Mouse (Mus musculus): ENCODE results near the gene Sf3b6. TPM values are rescaled to one million over a fixed set of nuclear protein-coding genes. Genes with fewer than 3 reads are reported as not detected.
"Not testable (repeated sequence)": the region's sequence is repeated elsewhere in the genome, so short reads cannot be mapped to it uniquely, and the experiment has no call there.

The Sf3b6 gene
- 10 to 100 TPM; 89.4 to 91.4 TPM for total RNA-seq (2021)
- long read RNA-seq, experiment 1, transcript Sf3b6-201 (4 exons, 1,180 nt): major isoform, 36 of 42 reads
- long read RNA-seq, experiment 1, partial matches to known transcripts: 2 of 42 reads
- long read RNA-seq, experiment 1, other reads (novel, unspliced or antisense): 2 of 42 reads
- long read RNA-seq, experiment 2, transcript Sf3b6-201 (4 exons, 1,180 nt): major isoform, 45 of 52 reads
- long read RNA-seq, experiment 2, partial matches to known transcripts: 0 of 52 reads
- long read RNA-seq, experiment 2, other reads (novel, unspliced or antisense): 6 of 52 reads

DNA sequence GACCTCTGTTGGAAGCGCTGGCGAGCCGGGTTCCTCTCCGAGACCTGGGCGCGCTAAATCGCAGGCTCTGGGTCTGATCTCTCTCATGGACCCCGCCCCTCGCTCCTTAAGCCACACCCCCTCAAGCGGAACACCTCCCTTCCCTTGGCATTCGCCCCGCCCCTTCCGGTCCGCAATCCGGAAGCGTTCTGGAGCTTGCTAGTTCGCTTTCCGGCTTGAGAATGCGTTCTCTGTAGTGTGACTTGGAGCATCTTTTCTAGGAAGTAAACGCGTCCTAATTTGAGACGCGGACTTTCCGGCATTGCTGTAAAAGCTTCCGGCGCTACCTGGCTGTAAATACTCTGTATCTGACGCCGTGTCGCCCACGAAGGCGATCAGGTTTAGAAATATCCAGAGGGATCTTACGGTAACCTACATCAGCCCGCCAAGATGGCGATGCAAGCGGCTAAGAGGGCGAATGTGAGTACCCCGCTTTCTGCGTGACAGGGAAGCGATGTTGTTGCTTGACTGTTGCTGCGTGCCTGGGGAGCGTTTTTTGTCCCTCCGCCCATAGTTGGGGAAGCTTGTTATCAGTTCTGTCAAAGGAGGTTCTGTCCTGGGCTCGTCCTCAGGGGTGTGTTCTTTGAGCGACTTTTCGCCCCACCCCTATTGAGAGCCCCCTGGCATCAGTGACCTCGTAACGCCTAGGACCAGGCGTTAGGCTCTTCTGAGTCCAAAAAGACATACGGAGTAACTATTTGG, at the start of gene Sf3b6:
Sf3b6 (plus strand) TSS at position 184 of the 741 bp plus-strand sequence.
- peak within 1 kb of the TSS; percentile 99 for H3K4me3 ChIP-seq
- TF ChIP-seq CTCF (conservative IDR thresholded peaks at IDR 0.05): 0 out of 2 replicates have a peak, but pooled peaks have one; percentile 4
- peak; percentile 98 to 99 for DNase-seq (ENCODE audit: low spot score in 2 of 2)
- H3K27ac ChIP-seq: peak within 1 kb of the TSS; percentile 89

DNA sequence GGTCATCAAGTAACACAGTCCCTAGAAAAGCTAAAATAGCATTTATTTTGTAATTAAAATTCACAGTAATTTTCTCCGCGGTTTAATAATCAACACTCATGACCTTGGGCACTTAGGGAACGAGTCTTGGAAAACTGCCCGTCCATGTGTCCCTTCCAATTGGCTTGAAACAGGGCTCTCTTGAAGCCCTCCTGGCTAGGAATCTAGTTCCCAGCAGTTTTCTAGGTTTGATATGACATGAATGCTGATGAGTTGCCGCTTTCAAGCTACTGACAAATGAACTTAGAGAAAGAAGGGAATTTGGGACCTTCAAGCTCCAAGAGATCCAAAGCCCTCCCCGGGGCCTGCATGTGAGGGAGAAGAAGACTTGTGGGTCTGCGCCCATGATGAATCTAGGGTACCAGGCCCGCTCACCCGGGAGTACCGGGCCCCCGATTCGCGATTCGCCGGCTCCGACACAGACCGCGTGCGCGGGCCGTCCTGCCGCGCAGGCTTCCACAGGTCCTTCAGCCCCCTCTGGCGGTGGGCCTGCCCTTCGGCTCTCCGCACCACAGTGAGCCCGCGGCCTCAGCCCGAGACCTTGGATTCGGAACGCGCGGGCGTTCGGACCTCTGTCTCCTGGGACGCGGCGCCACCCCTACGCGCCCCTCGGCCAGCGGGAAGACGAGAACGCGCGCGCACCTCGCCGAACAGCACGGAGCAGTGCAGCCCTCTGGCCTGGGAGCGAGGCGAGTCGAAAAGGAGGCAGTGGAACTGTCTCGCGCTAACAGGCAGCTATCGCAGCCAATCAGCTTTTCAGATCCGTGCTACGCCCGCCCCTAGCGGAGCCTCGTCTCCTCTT, 48.6 kb upstream of the Sf3b6 start, which contains the start of the genes Pfn4 and Fam228b:
Pfn4 (plus strand) TSS at position 531 of the 841 bp plus-strand sequence.
Fam228b (minus strand) TSS at position 776 of the 841 bp plus-strand sequence.
- peak within 1 kb of the TSS; percentile 99 for H3K27ac ChIP-seq
- peak; percentile 96 for TF ChIP-seq CTCF (conservative IDR thresholded peaks at IDR 0.05)
- peak; percentile 96 to 98 for DNase-seq (ENCODE audit: low spot score in 2 of 2)
- H3K4me3 ChIP-seq: peak within 1 kb of the TSS; percentile 85

DNA sequence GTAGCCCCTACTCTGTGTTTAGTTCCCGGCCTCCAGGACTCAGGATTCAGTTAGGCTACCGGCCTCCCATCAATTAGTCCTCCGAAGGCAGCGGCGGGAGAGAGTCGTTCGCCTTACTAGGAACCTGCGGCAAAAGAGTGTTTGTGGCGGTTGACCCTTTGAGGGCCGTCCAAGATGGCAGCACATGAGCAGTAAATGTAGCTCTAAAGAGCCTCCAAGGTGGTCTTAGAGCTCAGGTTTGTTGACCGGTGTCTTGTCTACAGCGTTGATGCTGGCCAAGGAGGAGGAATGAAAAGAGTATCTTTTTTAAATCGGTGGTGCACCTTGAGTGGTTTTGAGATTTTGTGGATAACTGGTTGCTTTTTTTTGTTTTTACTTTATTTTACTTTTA, 48.0 kb upstream of the Sf3b6 start:
- peak overlapping the region; percentile 99 for H3K27ac ChIP-seq
- TF ChIP-seq CTCF (conservative IDR thresholded peaks at IDR 0.05): no peak
- no peak for DNase-seq (ENCODE audit: low spot score in 2 of 2)
- H3K4me3 ChIP-seq: peak overlapping the region; percentile 85

DNA sequence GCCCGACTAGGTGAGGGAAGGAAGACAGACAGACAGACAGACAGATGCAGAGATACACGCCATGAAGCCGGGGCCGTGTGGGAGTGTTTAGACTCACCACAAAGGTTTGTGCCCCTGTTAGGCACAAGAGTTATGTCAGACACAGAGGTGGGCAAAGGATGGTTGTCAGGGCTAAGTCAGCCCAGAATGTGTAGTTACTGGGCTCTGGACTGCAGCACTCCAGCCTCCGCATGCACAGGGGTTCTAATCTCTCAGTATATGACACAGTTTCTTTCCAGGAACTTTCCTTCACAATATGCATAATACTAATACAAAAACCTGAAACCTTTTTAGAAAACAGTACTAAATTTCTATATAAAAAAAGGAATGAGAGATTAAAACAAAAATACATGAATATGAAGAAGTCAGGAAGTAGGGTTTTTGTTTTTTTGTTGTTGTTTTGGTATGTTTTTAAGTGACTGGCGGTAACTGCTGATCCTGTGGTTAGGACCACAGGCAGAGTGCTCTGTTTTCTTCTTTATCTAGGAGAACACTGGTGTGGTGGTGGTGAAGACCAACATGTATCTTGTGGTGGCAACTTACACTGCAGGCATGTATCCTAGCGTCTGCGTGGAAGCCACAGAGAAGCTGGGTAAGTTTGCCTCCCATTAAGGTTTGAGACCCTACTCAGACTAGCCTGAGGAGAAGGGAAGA, 42.3 kb upstream of the Sf3b6 start:
- no peak for DNase-seq (ENCODE audit: low spot score in 2 of 2)
- no peak overlapping the region for H3K4me3 ChIP-seq
- TF ChIP-seq CTCF (conservative IDR thresholded peaks at IDR 0.05): no peak
- no peak overlapping the region for H3K27ac ChIP-seq

DNA sequence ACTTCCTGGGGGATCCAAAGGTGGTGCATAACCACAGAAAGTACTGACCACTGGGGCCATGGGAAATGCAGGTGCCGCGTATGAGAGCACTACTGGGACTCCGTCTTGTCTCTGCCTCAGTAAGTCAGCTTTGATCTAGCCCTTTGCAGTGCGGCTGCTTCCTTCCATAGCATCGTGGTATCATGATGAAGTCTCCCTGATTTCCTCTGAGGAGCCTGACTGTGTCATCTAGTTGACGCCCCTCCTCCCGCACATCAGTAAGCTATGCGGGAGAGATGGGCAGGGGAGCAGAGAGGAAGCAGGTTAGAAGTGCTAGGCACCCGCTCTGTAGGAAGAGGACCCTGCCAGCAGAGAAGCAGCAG, 41.8 kb upstream of the Sf3b6 start:
- no peak for TF ChIP-seq CTCF (conservative IDR thresholded peaks at IDR 0.05)

DNA sequence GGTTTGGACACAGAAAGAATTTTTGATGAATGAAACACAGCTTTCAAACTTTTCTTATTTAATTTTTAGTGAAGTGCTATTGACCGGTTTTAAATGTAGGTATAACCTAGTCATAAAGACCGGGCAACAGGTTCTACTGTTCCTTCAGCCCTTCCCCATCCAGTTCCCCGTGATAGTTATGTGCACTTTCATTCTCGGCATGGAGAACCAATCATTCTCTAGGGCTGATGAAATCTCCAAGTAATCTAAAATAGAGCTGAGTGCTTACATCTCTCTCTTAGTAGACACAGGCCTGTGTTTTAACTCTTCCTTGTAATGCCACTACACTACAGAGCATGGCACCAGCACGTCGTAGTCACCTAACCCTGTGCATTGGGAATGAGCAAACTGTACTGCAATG, 39.6 kb upstream of the Sf3b6 start:
- no peak for DNase-seq (ENCODE audit: low spot score in 2 of 2)
- H3K27ac ChIP-seq: no peak overlapping the region
- no peak for TF ChIP-seq CTCF (conservative IDR thresholded peaks at IDR 0.05)
- no peak overlapping the region for H3K4me3 ChIP-seq

More for the DNA sequence above, 41.8 kb upstream of the Sf3b6 start:
- DNase-seq (ENCODE audit: low spot score in 2 of 2): no peak
- no peak overlapping the region for H3K27ac ChIP-seq
- no peak overlapping the region for H3K4me3 ChIP-seq

DNA sequence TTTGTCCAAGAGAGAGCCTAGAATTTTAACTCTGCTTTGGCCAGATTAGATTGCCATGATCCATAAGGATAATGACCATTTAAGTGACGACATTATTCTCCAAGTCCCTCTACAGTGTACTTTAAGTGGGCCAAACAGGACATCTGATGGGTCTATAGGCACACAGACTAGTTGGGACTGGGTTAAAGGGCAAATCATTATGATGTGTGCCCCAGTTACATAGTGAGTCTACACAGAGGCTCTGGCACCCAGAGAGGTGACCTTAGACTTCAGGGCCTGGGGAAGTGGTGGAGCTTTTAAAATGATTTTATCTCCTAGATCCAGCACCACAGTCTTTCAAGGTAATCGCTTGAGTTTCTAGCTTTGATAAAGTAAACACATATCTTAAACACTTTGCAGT, 37.1 kb upstream of the Sf3b6 start:
- Histone ChIP-seq H3K27ac (no peak overlapping the region), H3K4me3 (no peak overlapping the region)
- no peak for TF ChIP-seq CTCF (conservative IDR thresholded peaks at IDR 0.05)
- no peak for DNase-seq (ENCODE audit: low spot score in 2 of 2)

DNA sequence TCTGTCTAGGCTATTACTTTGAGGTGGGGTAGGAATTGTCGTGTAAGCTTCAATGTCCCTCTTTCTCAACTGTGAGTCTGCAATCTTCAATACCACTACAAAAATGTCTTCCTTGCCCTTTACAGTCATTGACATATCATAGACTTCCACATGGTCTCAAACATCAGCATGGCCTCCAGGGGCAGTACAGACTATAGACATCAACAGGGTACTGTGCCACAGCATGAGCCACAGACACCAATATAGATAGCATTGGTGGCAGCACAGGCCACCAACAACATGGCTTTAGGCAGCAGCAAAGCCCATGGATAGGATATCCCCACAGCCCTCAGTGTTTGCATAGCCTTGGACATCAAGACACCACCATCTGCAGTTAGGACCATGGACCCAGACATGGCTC, 36.1 kb upstream of the Sf3b6 start:
- DNase-seq (ENCODE audit: low spot score in 2 of 2): no peak
- Histone ChIP-seq H3K27ac (no peak overlapping the region), H3K4me3 (no peak overlapping the region)
- 0 out of 2 replicates have a peak, but pooled peaks have one; percentile 9 for TF ChIP-seq CTCF (conservative IDR thresholded peaks at IDR 0.05)

DNA sequence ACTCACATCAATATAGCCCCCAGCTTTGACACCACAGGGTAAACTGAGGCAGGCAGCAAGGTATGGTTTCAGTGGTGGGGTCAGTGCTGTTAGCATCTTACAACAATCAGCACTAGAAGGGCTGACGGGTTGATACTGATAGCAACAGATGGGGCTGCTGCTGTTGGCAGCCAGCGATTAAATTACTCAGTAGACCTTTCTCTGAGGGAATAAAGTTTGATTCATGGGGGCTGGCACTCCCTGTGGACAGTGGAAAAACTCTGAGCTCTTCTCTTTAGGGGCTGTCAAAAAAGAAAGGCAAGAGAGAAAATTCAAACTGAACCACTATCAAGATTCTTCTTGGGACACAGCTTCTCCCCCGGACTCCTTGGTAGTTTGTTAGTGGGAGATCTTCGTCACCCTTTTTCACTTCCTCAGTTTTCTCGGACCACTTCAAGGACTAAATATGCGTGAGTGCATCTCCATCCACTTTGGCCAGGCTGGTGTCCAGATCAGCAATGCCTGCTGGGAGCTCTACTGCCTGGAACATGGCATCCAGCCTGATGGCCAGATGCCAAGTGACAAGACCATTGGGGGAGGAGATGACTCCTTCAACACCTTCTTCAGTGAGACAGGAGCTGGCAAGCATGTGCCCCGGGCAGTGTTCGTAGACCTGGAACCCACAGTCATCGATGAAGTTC, 35.5 kb upstream of the Sf3b6 start:
- H3K4me3 ChIP-seq; H3K27ac ChIP-seq; DNase-seq (ENCODE audit: low spot score in 2 of 2): not testable (repeated sequence)

DNA sequence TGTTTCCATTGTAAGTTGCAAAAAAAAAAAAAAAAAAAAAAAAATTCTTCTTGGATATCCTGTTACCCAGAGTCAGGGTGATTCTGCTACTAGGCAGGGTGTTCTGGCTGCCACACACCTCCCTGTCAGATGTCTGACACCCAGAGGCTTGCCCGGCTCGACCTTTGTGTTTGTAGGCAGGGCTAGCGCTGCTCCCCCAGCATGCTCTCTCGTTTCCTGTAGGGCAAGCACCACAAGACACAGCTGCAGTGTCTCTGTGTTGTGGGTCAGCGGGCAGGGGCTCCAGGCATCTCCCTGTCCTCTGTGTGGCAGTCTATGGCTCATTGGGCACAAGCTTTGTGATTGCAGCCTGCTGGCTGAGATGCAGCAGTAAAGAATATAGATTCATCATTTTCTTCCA, 33.7 kb upstream of the Sf3b6 start:
- TF ChIP-seq CTCF (conservative IDR thresholded peaks at IDR 0.05): no peak
- Histone ChIP-seq H3K4me3 (no peak overlapping the region), H3K27ac (no peak overlapping the region)
- no peak for DNase-seq (ENCODE audit: low spot score in 2 of 2)

DNA sequence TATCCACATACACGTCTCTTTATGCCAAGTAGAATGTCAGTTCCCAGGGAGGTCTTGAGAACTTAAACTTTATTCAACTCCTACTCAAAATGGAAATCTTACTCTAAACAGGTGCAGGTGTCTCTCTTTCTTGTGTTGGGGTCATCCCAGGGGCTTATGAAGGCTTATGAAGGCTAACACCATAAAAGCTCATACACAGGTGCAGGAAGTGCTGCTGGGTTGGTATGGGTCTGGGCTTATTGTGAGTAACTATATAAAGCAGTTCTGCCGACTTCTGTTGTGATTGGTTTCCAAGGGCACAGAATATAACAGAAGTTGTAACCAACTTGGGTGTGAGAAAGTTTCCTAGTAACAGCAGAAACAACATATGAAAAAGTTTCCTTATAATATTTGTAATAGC, 32.9 kb upstream of the Sf3b6 start:
- Histone ChIP-seq H3K4me3 (no peak overlapping the region), H3K27ac (no peak overlapping the region)
- no peak for TF ChIP-seq CTCF (conservative IDR thresholded peaks at IDR 0.05)
- DNase-seq (ENCODE audit: low spot score in 2 of 2): no peak

DNA sequence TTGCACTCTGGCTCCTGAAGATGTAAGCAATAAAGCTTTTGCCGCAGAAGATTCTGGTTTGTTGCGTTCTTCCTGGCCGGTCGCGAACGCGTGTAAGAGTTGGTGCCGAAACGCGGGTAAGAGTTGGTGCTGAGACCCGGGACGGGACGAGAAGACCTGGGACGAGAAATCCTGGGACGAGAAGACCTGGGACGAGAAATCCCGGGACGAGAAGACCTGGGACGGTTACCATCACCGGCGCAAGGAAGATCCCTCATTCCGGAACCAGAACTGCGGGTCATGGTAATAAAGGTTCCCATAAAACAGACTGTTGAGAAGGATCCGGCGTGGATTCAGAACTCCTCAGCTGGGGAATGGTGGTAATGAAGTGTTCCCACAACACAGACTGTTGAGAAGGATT, 29.2 kb upstream of the Sf3b6 start:
- not testable (repeated sequence) for H3K27ac ChIP-seq; DNase-seq (ENCODE audit: low spot score in 2 of 2); H3K4me3 ChIP-seq

Data from layer of hippocampus, adult 2 months (tissue).